Mouse (Mus musculus): ENCODE measurements around the gene Avpr1b. TPM values are rescaled to one million over a fixed set of nuclear protein-coding genes. Genes with fewer than 3 reads are reported as not detected.
"Not testable (repeated sequence)": the region's sequence is repeated elsewhere in the genome, so short reads cannot be mapped to it uniquely, and the experiment has no call there.

Avpr1b gene
- polyA plus RNA-seq, 1 experiment from 2014 or later, result not detected

DNA sequence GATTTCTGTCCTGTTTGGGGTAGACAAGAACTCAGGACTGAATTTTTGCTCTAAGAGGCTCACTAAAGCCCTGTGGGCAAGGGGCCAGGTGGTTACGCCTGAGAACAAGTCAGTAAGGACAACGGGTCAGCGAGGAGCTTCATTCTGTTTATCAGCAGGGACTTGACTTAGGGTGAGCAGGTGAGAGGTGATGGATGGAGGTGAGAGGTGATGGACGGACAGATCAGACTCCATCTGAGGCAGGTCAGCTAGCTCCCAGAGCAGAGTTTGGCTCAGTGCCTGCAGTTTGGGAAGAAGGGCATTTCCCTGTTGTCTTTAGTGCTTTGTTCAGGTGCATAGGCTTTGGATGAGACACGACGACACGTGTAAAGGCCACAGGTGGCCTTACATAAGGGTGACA, 20.3 kb downstream of the Avpr1b start:
- ATAC-seq (ENCODE audit: low read depth) (no peak), DNase-seq (no peak)
- no peaks in the 10 kb centered on the region for H3K36me3 ChIP-seq
- peaks cover 32% of the 10 kb centered on the region for H3K4me1 ChIP-seq (replicated peaks)
- H3K4me2 ChIP-seq, result no peak overlapping the region
- no peaks in the 10 kb centered on the region for H3K27me3 ChIP-seq
- no peaks in the 10 kb centered on the region for H3K9me3 ChIP-seq (replicated peaks)
- no peak overlapping the region for H3K27ac ChIP-seq
- 73% methylated on average over 7 of the region's 7 CpGs for WGBS (ENCODE audit: insufficient replicate concordance)
- no peak overlapping the region for H3K4me3 ChIP-seq (replicated peaks)
- H3K9ac ChIP-seq, result no peak overlapping the region

DNA sequence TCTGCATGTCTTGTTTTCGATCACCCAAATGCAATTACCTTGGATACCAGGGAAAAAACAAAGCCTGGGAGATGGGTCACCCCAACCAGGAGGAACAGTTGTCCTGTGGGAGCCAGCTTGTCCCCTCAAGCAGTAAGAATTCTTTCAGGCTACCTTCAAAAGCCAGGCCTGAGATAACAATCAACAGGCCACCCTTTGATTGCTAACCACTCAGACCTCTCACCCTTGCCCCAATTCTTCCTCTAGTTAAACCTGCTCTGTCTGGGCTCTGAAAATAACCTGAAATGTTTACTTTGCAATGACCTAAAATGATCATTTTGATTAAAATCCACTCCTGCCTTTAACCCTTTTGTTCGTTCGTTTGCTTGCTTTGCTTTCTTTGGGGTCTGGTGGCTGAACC, 24.6 kb downstream of the Avpr1b start:
- Histone ChIP-seq H3K36me3 (no peaks in the 10 kb centered on the region), H3K4me2 (no peak overlapping the region), H3K9me3 (replicated peaks) (no peaks in the 10 kb centered on the region), H3K27me3 (no peaks in the 10 kb centered on the region), H3K27ac (no peak overlapping the region), H3K4me3 (replicated peaks) (no peak overlapping the region), H3K4me1 (replicated peaks) (peaks cover 8% of the 10 kb centered on the region; the same call in 1 of the 2 replicates), H3K9ac (no peak overlapping the region)
- ATAC-seq (ENCODE audit: low read depth), result no peak
- 70% methylated on average over 3 of the region's 3 CpGs for whole genome bisulfite sequencing (ENCODE audit: insufficient replicate concordance)
- DNase-seq, result no peak

DNA sequence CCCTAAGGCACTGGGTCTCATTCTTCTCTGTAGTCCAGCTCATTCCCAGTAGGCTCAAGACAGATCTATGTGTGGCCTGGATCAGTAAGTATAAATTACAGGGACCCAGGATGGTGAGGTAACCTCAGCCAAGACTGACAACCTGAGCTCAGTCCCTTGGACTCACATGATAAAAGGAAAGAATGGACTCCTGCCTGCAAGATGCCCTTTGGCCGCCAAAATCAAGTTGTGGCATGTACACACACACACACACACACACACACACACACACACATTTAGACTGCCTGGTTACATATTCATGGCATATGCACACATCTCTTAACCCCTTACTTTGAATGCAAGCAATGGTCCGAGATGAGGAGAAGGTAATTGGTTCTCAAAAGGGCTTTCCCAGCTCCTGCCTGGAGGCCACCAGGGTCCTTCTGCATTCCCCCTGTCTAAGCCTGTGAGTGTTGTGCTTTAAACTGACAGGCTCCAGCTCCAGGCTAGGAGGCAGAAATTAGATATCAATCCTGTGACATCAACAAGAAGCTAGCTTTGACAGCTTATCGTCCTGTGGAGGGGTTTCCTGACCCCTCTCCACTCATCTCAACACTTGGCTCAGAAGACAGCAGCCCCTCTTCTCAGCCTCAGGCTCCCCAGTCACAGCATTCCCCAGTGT, 25.3 kb downstream of the Avpr1b start:
- H3K4me1 ChIP-seq (replicated peaks), result peaks cover 8% of the 10 kb centered on the region; the same call in 1 of the 2 replicates
- no peak overlapping the region for H3K27ac ChIP-seq
- H3K9ac ChIP-seq, result no peak overlapping the region
- H3K36me3 ChIP-seq, result no peaks in the 10 kb centered on the region
- DNase-seq (no peak), ATAC-seq (ENCODE audit: low read depth) (no peak)
- WGBS (ENCODE audit: insufficient replicate concordance), result 42% methylated on average over 3 of the region's 3 CpGs
- no peaks in the 10 kb centered on the region for H3K27me3 ChIP-seq
- H3K9me3 ChIP-seq (replicated peaks), result no peaks in the 10 kb centered on the region
- H3K4me3 ChIP-seq (replicated peaks), result no peak overlapping the region
- no peak overlapping the region for H3K4me2 ChIP-seq

DNA sequence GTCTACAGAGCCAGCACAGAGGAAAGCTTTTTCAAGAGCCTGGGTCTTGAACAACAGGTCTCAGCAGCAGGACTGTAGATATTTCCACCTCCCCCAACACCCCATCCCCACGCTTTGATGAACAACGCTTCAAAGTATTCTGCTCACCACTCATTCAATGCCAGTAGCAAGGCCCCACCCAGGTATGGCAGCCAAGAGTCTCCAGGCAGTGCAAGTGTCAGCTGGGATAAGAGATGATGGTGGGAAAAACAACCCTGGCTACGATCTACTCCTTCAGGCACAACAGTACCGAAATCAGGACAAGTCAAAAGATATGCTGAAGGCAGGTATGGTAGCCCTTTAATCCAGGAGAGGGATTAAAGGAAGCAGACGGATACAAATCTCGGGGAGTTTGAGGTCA, 27.2 kb downstream of the Avpr1b start:
- Histone ChIP-seq H3K27me3 (no peaks in the 10 kb centered on the region), H3K4me1 (replicated peaks) (peaks cover 8% of the 10 kb centered on the region; the same call in 1 of the 2 replicates), H3K27ac (no peak overlapping the region), H3K9ac (no peak overlapping the region), H3K4me3 (replicated peaks) (no peak overlapping the region), H3K9me3 (replicated peaks) (no peaks in the 10 kb centered on the region), H3K4me2 (no peak overlapping the region), H3K36me3 (no peaks in the 10 kb centered on the region)
- no peak for DNase-seq
- 76% methylated on average over 6 of the region's 6 CpGs for WGBS (ENCODE audit: insufficient replicate concordance)
- no peak for ATAC-seq (ENCODE audit: low read depth)

DNA sequence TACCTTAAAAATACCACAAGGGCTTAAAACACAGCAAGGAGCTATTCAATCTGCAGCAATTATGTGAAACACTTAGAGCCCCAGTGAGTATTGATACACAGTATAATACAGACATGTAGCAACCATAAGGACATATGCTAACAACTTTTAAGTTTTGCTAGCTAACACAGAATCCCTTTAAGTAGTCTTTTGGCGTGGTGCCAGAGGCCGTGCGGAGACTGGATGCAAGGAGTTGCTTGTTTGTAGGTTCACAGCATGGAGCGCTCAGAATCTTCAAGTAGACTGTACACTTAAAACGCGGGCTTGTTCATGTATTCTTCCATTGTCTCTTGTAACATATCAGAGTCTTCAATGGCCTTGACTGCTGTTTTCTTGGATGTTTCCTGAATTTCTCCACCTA, 33.2 kb downstream of the Avpr1b start:
- not testable (repeated sequence) for H3K27me3 ChIP-seq; H3K4me3 ChIP-seq (replicated peaks); H3K4me1 ChIP-seq (replicated peaks); H3K9me3 ChIP-seq (replicated peaks); ATAC-seq (ENCODE audit: low read depth); H3K4me2 ChIP-seq; H3K27ac ChIP-seq; DNase-seq; H3K36me3 ChIP-seq; H3K9ac ChIP-seq
- WGBS (ENCODE audit: insufficient replicate concordance), result 81% methylated on average over 6 of the region's 6 CpGs

DNA sequence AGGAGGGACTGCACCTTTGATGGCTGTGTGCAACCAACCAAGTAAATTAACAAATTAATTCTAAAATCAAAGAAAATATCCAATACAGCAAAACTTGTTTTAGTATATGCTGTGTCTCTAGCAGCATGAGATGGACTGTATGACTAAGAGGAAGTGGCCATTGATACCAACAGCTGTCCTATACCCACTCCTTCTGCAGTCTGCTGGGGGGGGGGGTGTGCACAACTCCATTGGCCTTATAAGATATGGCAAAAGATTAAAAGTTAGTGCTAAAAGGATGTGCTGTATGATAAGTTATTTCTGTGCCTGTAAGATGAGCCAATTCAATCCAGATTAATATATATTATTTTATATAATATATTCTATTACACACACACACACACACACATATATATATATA, 35.5 kb downstream of the Avpr1b start:
- H3K27me3 ChIP-seq, result no peaks in the 10 kb centered on the region
- ATAC-seq (ENCODE audit: low read depth) (no peak), DNase-seq (no peak)
- H3K36me3 ChIP-seq, result no peaks in the 10 kb centered on the region
- peaks cover 13% of the 10 kb centered on the region for H3K4me1 ChIP-seq (replicated peaks)
- H3K4me3 ChIP-seq (replicated peaks), result no peak overlapping the region
- no peak overlapping the region for H3K4me2 ChIP-seq
- H3K27ac ChIP-seq, result no peak overlapping the region
- no peak overlapping the region for H3K9ac ChIP-seq
- H3K9me3 ChIP-seq (replicated peaks), result no peaks in the 10 kb centered on the region

DNA sequence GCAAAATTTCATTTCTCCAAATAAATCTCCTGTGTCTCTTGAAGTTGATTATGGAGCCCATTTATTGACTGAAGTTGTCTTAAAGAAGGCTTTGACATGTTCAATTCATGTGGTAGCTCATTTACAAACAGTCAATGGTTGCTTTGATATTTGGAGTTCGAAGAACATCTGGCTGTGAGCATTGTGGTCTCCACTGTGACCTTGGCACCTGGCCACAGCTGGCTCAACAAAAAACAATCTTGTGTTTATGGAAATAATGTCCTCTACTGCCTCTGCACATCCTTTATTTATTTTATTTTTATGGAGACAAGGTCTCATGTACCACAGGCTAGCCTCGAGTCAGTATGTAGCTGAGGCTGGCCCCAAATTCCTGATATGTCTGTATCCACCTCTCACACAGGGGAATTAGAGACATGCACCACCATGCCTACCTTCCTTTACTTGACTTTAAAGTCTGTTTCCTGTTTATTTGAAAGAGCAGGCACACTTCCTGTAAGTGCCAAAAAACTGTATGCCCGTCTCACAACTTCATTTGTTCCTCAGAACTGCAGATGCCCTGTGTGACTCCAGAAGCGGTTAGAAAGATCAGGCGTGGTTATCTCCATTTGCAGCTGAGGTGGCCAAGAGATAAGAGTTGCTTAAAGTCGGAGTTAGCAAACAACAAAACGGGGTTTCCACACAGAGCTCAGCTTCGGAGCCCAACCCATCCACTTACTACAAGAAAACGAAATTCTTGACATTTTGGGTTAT, 38.9 kb downstream of the Avpr1b start, which contains the start of gene Ctse:
Gene Ctse (plus strand): TSS at position 516 of the 750 bp plus-strand sequence.
- ATAC-seq (ENCODE audit: low read depth) (peak; percentile 98), DNase-seq (peak; percentile 80)
- Histone ChIP-seq H3K4me3 (replicated peaks) (peak within 1 kb of the TSS; percentile 64), H3K9me3 (replicated peaks) (no peaks in the 10 kb centered on the region), H3K36me3 (peaks cover 4% of the 10 kb centered on the region), H3K27ac (peak within 1 kb of the TSS; percentile 90), H3K4me2 (peak within 1 kb of the TSS; percentile 70), H3K9ac (peak within 1 kb of the TSS; percentile 77), H3K4me1 (replicated peaks) (peaks cover 19% of the 10 kb centered on the region), H3K27me3 (no peaks in the 10 kb centered on the region)
- 10% methylated on average over 9 of the region's 9 CpGs for WGBS (ENCODE audit: insufficient replicate concordance)

DNA sequence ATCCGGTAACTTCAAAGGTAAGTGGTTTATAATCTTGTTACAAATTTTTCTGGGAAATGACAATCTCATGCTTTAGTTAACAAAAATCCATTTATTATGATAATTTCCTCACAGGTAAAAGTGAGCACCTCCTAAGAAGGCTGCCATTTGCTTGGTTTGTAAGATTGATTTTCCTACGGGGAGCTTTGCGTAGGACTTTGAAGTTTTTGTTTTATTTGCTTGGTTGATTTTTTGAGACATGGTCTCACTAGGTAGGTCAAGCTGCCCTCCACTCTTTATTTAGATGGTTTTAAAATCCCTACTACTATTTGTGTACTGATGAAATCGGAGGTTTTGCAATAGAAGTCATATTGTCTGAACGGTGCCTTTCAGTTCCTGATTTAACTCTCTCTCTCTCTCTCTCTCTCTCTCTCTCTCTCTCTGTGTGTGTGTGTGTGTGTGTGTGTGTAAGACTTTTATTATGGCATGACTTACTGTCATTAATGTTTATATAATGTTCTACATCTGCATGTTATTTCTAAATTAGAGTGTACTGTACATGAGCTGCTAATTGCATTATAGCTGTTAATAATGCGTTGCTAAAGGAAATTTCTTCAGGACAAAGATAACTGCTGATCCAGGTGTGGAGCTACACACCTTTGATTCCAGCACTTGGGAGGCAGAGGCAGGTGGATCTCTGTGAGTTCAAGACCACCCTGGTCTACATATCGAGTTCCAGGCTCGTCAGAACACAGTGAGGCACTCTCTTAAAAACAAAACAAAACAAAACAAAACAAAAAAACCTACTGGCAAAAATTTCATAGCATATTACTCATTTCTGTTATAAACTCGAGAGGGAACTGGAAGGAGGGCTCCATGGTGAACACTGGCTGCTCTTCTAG, 39.7 kb downstream of the Avpr1b start:
- Histone ChIP-seq H3K9ac (peak overlapping the region; percentile 77), H3K4me1 (replicated peaks) (peaks cover 19% of the 10 kb centered on the region), H3K9me3 (replicated peaks) (no peaks in the 10 kb centered on the region), H3K36me3 (peaks cover 4% of the 10 kb centered on the region), H3K27ac (peak overlapping the region; percentile 90), H3K4me3 (replicated peaks) (peak overlapping the region; percentile 64), H3K27me3 (no peaks in the 10 kb centered on the region), H3K4me2 (peak overlapping the region; percentile 70)
- DNase-seq (no peak), ATAC-seq (ENCODE audit: low read depth) (peak; percentile 44)
- WGBS (ENCODE audit: insufficient replicate concordance), result 34% methylated on average over 9 of the region's 9 CpGs

DNA sequence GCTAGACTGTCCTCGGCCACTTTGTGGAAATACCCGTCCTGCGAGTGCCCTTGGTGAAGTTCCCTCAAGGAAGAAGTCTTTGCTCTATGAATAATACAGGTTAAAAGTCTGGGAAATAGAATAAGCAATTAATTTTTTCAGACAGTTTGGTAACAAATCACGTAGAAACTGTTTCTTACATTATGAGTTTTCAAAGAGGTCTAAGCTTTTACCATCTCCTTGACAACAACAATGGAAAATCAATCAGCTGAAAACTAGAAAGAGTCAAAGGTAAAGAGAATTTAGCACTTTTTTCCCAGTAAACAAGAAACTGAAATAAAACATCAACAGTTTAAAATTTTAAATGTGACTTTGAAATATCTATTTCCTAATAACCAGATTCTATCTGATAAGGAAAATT, 41.0 kb downstream of the Avpr1b start:
- no peak overlapping the region for H3K27ac ChIP-seq
- no peak for ATAC-seq (ENCODE audit: low read depth)
- WGBS (ENCODE audit: insufficient replicate concordance), result 88% methylated on average over 4 of the region's 4 CpGs
- peak overlapping the region; percentile 38 for H3K4me3 ChIP-seq (replicated peaks)
- peaks cover 6% of the 10 kb centered on the region for H3K36me3 ChIP-seq
- H3K4me2 ChIP-seq, result peak overlapping the region; percentile 56
- peaks cover 16% of the 10 kb centered on the region for H3K4me1 ChIP-seq (replicated peaks)
- DNase-seq, result no peak
- no peaks in the 10 kb centered on the region for H3K27me3 ChIP-seq
- no peaks in the 10 kb centered on the region for H3K9me3 ChIP-seq (replicated peaks)
- H3K9ac ChIP-seq, result no peak overlapping the region

DNA sequence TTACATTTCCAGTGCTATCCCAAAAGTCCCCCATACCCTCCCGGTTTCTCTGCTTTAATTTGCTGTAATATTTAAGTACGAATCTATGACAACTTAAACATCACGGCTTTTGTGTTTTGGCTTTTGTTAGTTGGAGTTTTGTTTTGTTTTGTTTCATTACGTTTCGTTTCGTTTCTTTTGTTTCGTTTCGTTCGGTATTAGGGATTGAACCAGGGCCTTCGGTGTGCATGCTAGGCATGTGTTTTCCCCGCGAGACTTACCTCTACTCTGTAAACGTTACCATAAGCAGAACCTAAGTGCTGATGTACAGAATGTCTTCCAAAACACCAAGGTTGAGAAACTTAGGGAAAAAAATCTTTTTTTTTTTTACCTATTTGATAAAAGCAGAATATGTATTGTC, 42.5 kb downstream of the Avpr1b start:
- H3K27me3 ChIP-seq, result no peaks in the 10 kb centered on the region
- H3K4me2 ChIP-seq, result no peak overlapping the region
- H3K4me3 ChIP-seq (replicated peaks), result no peak overlapping the region
- 90% methylated on average over 13 of the region's 13 CpGs for WGBS (ENCODE audit: insufficient replicate concordance)
- H3K4me1 ChIP-seq (replicated peaks), result peaks cover 16% of the 10 kb centered on the region
- no peak for ATAC-seq (ENCODE audit: low read depth)
- H3K9ac ChIP-seq, result no peak overlapping the region
- no peak for DNase-seq
- H3K9me3 ChIP-seq (replicated peaks), result no peaks in the 10 kb centered on the region
- no peak overlapping the region for H3K27ac ChIP-seq
- peaks cover 11% of the 10 kb centered on the region for H3K36me3 ChIP-seq

DNA sequence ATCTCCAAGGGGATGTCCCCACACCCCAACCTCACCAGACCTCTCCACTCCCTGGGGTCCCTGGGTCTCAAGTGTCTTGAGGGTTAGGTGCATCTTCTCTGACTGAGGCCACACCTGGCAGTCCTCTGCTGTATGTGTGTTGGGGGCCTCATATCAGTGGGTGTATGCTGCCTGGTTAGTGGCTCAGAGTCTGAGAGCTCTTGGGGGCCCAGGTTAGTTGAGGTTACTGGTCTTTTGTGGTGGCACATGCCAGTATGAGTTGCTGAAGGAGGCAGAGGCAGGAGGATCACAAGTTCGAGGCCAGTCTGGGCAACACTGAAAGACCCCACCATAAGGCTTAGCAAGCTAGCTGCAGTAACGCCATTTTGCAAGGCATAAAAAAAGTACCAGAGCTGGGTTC, 43.2 kb downstream of the Avpr1b start:
- peaks cover 12% of the 10 kb centered on the region for H3K36me3 ChIP-seq
- no peaks in the 10 kb centered on the region for H3K27me3 ChIP-seq
- H3K4me3 ChIP-seq (replicated peaks), result 0 out of 2 replicates have a peak overlapping the region, but pooled peaks have one; percentile 1
- H3K9ac ChIP-seq, result no peak overlapping the region
- H3K4me1 ChIP-seq (replicated peaks), result peaks cover 13% of the 10 kb centered on the region
- no peak overlapping the region for H3K27ac ChIP-seq
- peak overlapping the region; percentile 25; the same call in 1 of the 2 replicates for H3K4me2 ChIP-seq
- no peaks in the 10 kb centered on the region for H3K9me3 ChIP-seq (replicated peaks)
- no peak for ATAC-seq (ENCODE audit: low read depth)
- peak; percentile 41 for DNase-seq
- 81% methylated on average over 2 of the region's 2 CpGs for WGBS (ENCODE audit: insufficient replicate concordance)
